Mouse (Mus musculus) embryonic facial prominence, embryonic 14.5 days (tissue): Measurements from ENCODE around the gene Gm20662. TPM values are rescaled to one million over a fixed set of nuclear protein-coding genes. Genes with fewer than 3 reads are reported as not detected.

Source experiments
- ATAC-seq: fragments of 200-750 bp; cut with Nextera tagmentation; 2 replicates; pipeline ENCODE4 v1.8.0; 2017; ENCODE audit warnings: low read depth, moderate number of reproducible peaks, moderate TSS enrichment
- DNase-seq: peaks from one replicate; pipeline ENCODE4 v3.0.0-alpha.2; 2015; ENCODE audit warnings: low spot score
- H3K27ac ChIP-seq: fragments of 300-500 bp; sonication (generic); replicated peaks from 2 replicates; pipeline ENCODE4 v1.5.1; 2014; ENCODE audit warnings: low read depth, mild to moderate bottlenecking, low read length, moderate library complexity
- H3K27me3 ChIP-seq: fragments of 300-500 bp; sonication (generic); replicated peaks from 2 replicates; pipeline ENCODE4 v1.6.1; 2014; ENCODE audit warnings: low read length; ENCODE audit not compliant: control insufficient read depth, insufficient read depth
- H3K36me3 ChIP-seq: fragments of 300-500 bp; sonication (generic); 2 replicates; pipeline ENCODE4 v1.6.1; 2014; ENCODE audit warnings: low read length, mixed read lengths; ENCODE audit not compliant: control insufficient read depth, insufficient read depth
- H3K4me1 ChIP-seq: fragments of 300-500 bp; sonication (generic); 2 replicates; pipeline ENCODE4 v1.6.1; 2014; ENCODE audit warnings: antibody characterized with exemption, low read length; ENCODE audit not compliant: control insufficient read depth, insufficient read depth
- H3K4me2 ChIP-seq: fragments of 300-500 bp; sonication (generic); 2 replicates; pipeline ENCODE4 v1.6.1; 2014; ENCODE audit warnings: low read depth, mild to moderate bottlenecking, low read length, moderate library complexity, mixed read lengths
- H3K4me3 ChIP-seq: fragments of 300-500 bp; sonication (generic); 2 replicates; pipeline ENCODE4 v1.5.1; 2014; ENCODE audit warnings: low read depth, mild to moderate bottlenecking, low read length
- H3K9ac ChIP-seq: fragments of 300-500 bp; sonication (generic); 2 replicates; pipeline ENCODE4 v1.6.1; 2014; ENCODE audit warnings: low read depth, mild to moderate bottlenecking, low read length, moderate library complexity, mixed read lengths
- H3K9me3 ChIP-seq: fragments of 300-500 bp; sonication (generic); 2 replicates; pipeline ENCODE4 v1.6.1; 2016; ENCODE audit warnings: low read length; ENCODE audit not compliant: control insufficient read depth
- WGBS: fragments of 180-500 bp; shearing (Covaris S2); extraction: QIAGEN DNeasy Blood & Tissue Kit; methylation state at CpG from one replicate; pipeline ENCODE4 v1.1.7; 2014; 5-methylcytosine and 5-hydroxymethylcytosine counted together
- polyA plus RNA-seq: library from polyadenylated mRNA; unstranded; fragments of >200 nt; fragmentation: Nextera tagmentation; extraction: Ambion mirVana; gene quantifications from 2 replicates; pipeline ENCODE4 v1.2.1, GENCODE M21; 2014

Gm20662 gene
- polyA plus RNA-seq, 1 experiment from 2014 or later: not detected

DNA sequence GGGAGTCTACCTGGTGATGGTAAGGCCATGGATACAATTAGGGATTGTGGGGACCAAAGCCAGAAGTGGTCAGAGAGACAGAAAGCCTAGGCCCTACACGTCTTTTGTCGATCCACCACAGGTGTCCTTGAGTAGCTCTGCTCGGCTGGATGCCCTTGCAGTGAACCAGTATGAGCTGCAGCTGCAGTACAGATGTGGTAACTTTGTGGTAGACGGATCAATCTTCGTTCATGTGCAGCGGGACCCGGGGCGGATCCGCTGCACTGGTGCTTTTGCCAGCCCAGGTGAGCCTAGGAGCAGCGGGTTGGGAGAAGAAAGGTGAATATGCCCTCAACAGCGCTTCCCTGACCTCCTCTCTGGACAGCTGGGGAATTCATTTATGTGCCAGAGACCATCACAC is 3.1 kb upstream of the Gm20662 start:
- H3K9me3 ChIP-seq: no peaks in the 10 kb centered on the region
- no peak overlapping the region for H3K27ac ChIP-seq
- DNase-seq: no peak
- H3K4me3 ChIP-seq: no peak overlapping the region
- no peaks in the 10 kb centered on the region for H3K4me1 ChIP-seq
- no peak overlapping the region for H3K9ac ChIP-seq
- no peaks in the 10 kb centered on the region for H3K27me3 ChIP-seq
- H3K36me3 ChIP-seq: no peaks in the 10 kb centered on the region
- 64% methylated on average over 11 of the region's 11 CpGs for WGBS
- no peak for ATAC-seq
- no peak overlapping the region for H3K4me2 ChIP-seq

DNA sequence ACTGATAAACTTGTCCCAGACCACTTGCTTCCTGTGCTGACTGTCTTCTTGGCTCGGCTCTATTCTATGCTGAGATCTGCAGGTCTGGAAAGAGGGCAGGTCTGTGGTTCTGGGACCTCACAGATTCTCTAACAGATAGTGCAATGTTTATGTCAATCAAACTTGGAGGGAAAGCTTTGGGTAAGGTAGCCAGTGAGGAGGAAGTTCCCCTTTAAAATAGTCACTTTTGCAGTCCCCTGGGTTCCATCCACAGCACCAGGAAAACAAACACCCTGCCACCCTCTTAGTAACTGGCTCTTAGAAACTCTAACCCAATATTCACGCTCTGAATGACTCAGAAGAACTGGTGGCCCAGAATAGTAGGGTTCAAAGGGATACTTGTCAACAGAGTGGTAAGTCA is 1.7 kb upstream of the Gm20662 start:
- Histone ChIP-seq H3K4me3 (no peak overlapping the region), H3K9ac (no peak overlapping the region), H3K27ac (no peak overlapping the region), H3K27me3 (no peaks in the 10 kb centered on the region), H3K4me1 (no peaks in the 10 kb centered on the region), H3K4me2 (no peak overlapping the region), H3K9me3 (no peaks in the 10 kb centered on the region), H3K36me3 (no peaks in the 10 kb centered on the region)
- DNase-seq: no peak
- ATAC-seq: no peak
- 59% methylated on average over 2 of the region's 2 CpGs for WGBS

DNA sequence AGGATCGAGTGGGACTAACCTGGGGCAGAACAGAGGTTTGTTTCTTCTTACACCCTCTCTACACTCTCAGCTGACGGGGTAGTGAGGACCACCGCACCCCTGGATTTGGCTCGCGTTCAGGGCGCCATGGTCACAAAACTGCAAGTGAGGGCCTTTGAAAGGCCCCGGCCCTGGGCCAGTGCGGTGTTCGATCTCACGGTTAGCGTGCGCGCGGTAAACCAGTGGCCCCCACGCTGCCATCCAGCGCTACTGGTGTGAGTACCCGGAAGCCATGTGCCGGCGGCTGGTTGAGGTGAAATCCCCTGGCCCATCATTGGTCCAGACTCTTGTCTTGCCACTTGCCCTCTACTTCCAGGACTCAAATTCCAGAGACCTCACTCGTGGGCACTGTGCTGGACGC is 636 bp upstream of the Gm20662 start:
- H3K4me2 ChIP-seq: no peak overlapping the region
- DNase-seq (no peak), ATAC-seq (no peak)
- no peak overlapping the region for H3K4me3 ChIP-seq
- H3K27me3 ChIP-seq: no peaks in the 10 kb centered on the region
- no peaks in the 10 kb centered on the region for H3K36me3 ChIP-seq
- H3K4me1 ChIP-seq: no peaks in the 10 kb centered on the region
- WGBS: 94% methylated on average over 21 of the region's 21 CpGs
- H3K9ac ChIP-seq: no peak overlapping the region
- H3K9me3 ChIP-seq: no peaks in the 10 kb centered on the region
- no peak overlapping the region for H3K27ac ChIP-seq

DNA sequence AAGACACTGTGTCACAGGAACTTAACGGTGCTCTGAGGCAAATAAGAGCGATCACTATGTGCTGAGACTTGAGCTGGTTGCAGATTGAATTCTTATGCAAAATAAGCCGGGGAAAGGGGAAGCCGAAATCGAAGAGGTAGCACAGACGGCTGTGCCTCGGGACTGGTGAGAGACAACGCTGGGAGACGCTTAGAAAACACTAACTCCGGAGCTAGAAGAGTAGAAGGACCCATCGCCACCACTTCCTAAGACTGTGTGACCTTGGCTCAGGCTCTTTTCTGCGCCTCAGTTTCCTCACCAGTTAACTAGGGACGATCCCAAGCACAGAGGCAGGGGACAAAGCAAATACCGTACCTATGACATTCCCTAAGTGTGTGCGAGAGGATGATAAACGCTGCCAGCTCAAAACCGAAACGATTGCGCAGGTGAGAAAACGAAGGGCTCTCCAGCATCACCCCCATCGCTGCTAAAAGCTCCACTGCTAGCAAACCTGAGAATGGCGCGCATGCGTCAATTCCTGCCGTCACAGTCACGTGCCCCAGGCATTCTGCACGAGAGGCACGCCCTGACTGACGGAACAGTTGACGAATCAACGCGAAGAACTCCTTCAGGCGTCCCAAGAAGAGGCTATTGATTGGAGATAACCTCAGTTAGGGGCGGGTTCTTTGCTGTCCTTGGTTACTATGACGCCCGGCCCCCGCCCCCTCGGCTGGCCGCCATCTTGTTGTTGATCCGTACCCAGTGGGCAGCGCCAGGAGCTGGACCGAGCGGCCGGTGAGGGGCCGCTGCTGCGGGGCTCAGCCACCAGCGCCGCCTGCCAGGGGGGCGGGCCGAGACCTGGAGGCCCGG is 6.0 kb downstream of the Gm20662 start, which contains the start of gene Ip6k1:
TSS of gene Ip6k1 (plus strand) at position 580 of the 849 bp plus-strand sequence.
- Histone ChIP-seq H3K27me3 (no peaks in the 10 kb centered on the region), H3K27ac (peak within 1 kb of the TSS; percentile 94), H3K36me3 (no peaks in the 10 kb centered on the region), H3K4me2 (peak within 1 kb of the TSS; percentile 80), H3K9ac (peak within 1 kb of the TSS; percentile 98), H3K4me3 (peak within 1 kb of the TSS; percentile 93), H3K4me1 (peaks cover 16% of the 10 kb centered on the region), H3K9me3 (no peaks in the 10 kb centered on the region)
- peak; percentile 99 for ATAC-seq
- WGBS: 1% methylated on average over 50 of the region's 51 CpGs
- DNase-seq: peak; percentile 100

DNA sequence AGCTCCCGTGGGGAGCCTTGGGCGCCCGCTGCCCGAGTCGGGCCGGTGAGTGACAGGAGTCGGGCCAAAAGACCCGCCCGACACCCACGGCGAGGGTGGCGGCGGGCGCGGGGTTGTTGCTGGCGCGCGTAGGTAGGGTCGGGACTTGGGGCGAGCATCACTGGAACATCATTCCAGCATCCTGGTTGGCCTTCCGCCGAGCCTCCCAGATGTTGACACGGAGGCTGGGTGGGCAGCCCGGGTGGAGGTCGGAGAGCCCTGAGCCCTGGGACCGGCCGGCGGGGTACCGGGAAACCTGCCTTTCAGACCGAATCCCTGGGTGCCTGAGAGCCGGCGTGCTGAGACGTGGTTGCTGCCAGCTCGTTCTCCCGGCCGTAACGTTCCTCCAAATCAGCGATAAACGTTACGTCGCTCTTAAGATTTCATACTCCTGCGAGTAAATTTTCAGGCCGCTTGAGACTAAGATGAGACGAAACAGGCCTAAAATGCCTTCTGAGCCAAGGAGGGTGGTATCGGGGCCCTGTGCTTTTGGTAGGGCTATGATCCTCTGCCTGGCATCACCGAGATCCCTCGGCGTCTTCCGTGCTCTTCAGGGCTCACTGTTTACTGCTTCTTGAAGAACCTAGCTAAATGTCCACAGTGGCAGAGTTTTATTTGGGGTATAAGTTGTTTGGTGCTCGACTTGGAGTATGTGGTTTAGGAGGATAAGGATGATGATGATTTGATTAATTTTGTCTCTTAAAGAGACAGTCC is 6.8 kb downstream of the Gm20662 start:
- H3K27me3 ChIP-seq: no peaks in the 10 kb centered on the region
- H3K4me2 ChIP-seq: peak overlapping the region; percentile 80
- H3K36me3 ChIP-seq: no peaks in the 10 kb centered on the region
- ATAC-seq (peak; percentile 56), DNase-seq (no peak)
- under 1% methylated on average over 25 of the region's 50 CpGs for WGBS
- peak overlapping the region; percentile 94 for H3K27ac ChIP-seq
- peak overlapping the region; percentile 93 for H3K4me3 ChIP-seq
- peak overlapping the region; percentile 98 for H3K9ac ChIP-seq
- peaks cover 16% of the 10 kb centered on the region for H3K4me1 ChIP-seq
- no peaks in the 10 kb centered on the region for H3K9me3 ChIP-seq

DNA sequence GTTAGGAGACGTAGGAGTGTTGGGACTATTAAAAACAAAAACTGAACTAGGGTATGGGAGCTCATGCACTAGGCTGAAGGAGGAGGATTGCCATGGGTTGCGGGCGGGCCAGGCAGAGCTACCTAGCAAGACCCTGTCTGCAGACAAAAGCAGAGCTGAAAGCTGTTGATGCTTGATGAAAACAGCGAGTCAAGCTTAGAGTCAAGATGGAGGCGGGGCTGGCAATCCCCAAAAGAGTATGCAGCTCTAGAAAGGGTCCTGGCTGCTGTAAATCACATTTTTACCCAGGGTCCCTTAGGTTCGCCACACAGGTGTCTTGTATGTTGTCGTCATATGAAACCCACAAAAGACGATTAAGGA is 7.4 kb downstream of the Gm20662 start:
- 9% methylated on average over 8 of the region's 8 CpGs for WGBS
- no peaks in the 10 kb centered on the region for H3K27me3 ChIP-seq
- peak; percentile 41 for DNase-seq

DNA sequence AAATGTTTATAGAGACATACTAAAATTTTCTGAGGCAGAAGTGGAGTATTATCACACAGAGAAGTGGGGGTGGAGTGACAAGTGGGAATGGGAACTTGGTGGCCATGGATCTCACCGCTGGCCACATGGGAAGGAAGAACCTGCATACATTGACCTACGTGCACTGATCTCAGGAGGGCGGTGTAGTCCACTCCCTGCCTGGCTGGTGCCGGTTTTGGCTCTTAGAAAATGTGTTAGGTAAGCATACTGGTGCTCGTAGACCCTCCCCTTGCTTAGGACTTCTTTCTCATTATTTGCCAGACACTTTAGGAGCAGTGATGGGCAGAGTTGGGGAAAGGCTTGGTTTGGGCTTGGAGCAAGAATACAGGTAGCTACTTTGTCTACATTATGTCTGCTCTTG is 11.9 kb downstream of the Gm20662 start:
- H3K9me3 ChIP-seq: no peaks in the 10 kb centered on the region
- no peak overlapping the region for H3K4me2 ChIP-seq
- H3K27ac ChIP-seq: no peak overlapping the region
- WGBS: 76% methylated on average over 5 of the region's 5 CpGs
- no peak for DNase-seq
- no peak overlapping the region for H3K4me3 ChIP-seq
- peaks cover 7% of the 10 kb centered on the region for H3K36me3 ChIP-seq
- H3K27me3 ChIP-seq: no peaks in the 10 kb centered on the region
- no peak overlapping the region for H3K9ac ChIP-seq
- ATAC-seq: no peak
- H3K4me1 ChIP-seq: peaks cover 16% of the 10 kb centered on the region

More for the DNA sequence above, 7.4 kb downstream of the Gm20662 start:
- H3K27ac ChIP-seq: peak overlapping the region; percentile 94
- no peaks in the 10 kb centered on the region for H3K9me3 ChIP-seq
- peak overlapping the region; percentile 80 for H3K4me2 ChIP-seq
- H3K4me1 ChIP-seq: peaks cover 16% of the 10 kb centered on the region
- peak overlapping the region; percentile 98 for H3K9ac ChIP-seq
- ATAC-seq: no peak
- peak overlapping the region; percentile 93 for H3K4me3 ChIP-seq
- no peaks in the 10 kb centered on the region for H3K36me3 ChIP-seq

DNA sequence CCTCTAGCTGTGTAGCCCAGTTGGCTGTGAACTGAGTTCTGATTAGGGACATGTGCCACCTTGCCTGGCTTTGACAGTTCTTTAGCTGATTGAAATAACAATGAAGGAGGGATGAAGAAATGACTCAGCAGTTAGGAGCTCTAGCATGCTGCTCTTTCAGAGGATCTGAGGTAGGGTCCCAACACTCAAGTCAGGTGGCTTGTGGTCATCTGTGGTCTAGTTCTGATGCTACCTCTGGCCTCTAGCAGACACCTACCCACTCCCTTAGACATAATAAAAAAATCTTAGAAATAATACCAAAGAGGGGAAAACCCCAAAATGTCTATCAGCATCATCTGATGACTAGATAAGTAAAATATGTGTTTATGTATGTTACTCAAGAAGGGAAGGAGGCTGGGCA is 14.2 kb downstream of the Gm20662 start:
- DNase-seq (no peak), ATAC-seq (no peak)
- Histone ChIP-seq H3K27ac (no peak overlapping the region), H3K9me3 (no peaks in the 10 kb centered on the region), H3K4me1 (no peaks in the 10 kb centered on the region), H3K4me2 (no peak overlapping the region), H3K4me3 (no peak overlapping the region), H3K27me3 (no peaks in the 10 kb centered on the region), H3K36me3 (peaks cover 19% of the 10 kb centered on the region), H3K9ac (no peak overlapping the region)
